Mouse (Mus musculus) skeletal muscle tissue, adult 2 months (tissue): ENCODE results near the gene Pnrc2.

ENCODE experiments used
- DNase-seq: peaks from one replicate; pipeline ENCODE4 v3.0.0-alpha.2; 2012; ENCODE audit warnings: low read depth, low spot score

Pnrc2 gene

DNA sequence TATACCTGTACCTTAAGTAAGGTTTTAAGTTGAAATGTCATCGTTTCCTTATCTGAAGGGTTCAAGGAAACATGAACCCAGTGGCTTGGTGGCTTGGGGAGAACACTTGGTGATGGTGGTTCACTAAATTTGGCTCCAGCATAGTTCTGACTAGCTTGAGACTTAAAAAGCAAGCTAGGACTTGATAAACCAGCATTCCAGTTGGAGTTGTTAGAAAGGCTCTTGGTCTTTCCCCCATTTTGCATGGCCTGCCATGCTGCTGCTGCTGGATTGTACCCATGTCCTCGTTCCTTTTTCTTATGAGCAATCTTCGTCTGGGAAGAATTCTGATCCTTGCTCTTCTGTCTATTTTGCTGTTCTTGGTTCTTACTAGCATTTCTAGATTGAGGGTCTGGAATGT is 1.6 kb downstream of the Pnrc2 start:
- DNase-seq, result no peak

DNA sequence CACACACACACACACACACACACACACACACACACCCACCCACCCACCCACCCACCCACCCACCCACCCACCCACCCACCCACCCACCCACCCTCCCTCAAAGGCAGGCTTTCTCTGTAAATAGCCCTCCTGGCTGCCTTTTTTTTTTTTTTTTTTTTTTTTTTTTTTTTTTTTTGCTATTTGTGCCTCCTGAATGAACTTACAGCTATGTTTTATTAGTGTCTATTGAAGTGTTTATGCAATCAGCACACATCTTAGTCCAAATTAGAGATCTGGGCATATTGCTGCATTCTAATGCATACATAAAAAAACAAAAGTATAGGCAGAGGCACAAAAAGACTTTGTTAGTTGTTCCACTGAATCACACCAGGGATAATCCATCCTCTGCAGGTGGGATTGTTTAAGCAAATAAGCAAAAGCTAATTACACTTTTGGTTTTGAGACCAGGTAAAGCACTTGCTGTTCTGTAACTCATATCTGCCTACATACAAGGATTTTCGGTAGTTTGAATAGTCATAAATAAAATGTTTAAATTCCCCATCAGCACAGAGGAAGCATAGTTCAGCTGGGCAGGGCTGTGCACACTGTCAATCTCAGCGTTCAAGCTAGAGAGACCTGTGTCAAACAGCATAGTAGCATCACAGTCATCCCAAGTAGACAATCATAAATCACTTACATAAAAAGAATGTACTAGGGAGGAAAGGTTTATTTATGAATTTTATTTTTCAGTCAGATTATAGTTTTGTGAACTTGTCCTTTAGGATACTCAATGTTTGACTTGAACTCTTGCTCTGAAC is 3.2 kb downstream of the Pnrc2 start:
- DNase-seq, result no peak

DNA sequence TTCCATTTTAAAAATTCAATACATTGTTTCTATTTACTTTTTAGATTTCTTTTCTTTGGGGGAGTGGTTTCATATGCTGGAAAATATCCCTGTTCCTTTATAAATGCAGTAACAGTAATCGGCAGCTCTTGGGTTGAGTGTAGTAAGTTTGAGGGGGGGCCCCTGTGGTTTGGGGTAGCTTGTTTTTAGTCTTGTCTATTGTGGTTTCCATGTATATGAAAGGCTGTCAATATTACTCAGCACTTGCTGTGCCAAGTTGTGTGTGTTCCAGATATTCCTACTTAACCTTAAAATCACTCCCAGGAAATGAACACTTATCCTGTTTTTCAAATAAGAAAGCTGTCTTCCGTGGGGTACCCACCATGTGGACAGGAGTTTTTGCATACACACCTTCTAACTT is 4.7 kb downstream of the Pnrc2 start:
- DNase-seq, result no peak

DNA sequence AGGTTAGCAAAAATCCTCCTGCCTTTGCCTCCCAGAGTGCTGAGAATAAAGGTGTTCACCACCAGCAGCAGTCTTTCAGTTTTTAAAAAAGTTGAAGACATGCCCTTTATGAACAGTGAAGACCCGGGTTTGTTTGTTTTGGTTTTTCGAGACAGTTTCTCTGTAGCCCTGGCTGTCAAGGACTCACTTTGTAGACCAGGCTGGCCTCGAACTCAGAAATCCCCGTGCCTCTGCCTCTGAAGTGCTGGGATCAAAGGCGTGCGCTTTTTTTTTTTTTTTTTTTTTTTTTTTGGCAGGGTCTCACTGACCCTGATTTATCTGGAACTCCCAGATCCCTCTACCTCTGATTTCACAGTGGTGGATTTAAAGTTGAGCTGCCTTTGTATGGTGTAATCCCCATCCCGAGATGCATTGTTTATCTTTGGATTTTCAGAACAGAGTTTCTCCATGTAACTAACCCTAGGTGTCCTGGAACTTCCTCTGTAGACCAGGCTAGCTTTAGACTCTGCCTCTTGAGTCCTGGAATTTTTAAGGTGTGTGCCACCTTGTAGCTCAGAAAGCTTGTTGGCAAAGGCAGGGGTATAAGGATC is 16.0 kb downstream of the Pnrc2 start:
- DNase-seq, result no peak

DNA sequence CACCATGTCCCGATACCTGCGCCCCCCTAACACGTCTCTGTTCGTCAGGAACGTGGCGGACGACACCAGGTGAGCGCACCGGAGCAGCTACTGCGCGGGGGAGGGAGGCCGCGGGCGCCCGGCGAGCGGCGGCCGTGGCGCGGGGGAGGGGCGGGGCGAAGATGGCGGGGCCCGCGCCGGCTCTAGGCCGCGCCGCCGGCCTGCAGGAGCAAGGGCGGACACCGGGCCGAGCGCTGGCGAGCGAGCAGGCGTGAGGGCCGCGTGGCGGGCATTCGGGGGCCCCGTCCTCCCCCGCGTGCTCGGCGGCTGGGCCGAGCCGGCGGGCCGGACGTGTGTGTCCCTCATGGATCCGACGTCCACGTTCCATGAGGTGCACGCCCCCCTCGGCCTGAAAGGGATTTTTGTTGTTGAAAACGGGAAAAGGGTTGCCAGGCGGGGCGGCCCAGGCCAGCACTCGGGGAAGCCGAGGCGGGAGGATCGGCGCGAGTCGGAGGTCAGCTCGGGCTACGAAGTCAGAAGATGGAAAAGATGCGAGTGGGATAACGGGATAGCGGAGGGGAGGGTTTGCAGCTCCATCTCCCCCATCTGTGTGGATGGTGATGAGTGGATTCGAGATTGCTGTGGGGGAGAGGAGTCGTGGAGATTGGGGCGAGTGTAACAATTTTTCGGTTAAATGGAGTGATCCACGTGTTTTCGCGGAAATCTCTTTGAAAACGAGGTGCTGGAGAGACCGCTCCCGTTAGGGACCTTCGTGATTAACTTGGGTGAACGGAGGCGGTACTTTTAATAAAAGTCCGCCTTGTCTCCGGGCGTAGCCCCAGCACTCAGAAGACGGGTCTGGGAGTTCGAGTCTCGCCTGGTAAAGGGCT is 17.2 kb downstream of the Pnrc2 start:
- DNase-seq, result no peak

DNA sequence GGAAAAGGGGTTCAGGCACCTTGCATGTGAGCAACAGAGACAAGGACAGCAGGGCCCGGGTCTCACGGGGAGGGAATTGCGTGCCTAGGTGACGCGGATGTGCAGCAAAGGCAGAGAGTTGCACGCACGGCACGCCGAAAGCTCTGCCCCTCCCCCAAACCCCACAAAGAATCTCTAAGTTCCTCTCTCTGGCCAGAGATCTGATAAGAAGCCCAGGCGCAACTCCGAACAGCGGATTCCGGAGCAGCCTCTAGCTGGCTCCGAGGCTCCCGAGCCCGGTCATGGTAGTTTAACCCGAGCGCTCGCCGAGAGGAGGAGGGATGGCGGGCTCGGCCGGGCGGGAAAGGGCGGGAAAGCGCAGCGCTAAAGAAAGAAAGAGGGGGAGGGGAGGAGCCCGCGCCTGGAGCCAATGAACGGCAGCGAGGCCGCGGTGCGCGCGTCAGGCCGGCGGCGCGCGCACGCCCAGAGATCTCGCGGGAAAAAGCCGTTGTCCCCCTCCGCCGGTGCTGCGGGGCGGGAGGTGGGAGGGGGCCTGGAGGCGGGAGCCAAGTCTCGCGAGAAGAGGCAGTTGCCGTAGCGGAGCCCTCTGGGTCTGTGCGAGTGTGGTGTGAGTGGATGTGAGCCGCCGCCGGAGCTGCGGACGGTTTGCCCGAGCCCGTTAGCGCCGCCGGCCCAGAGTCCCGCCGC is 18.0 kb downstream of the Pnrc2 start, which contains the start of gene Srsf10:
Gene Srsf10, plus strand, starts transcription at position 212 of the 687 bp plus-strand sequence.
- DNase-seq, result peak; percentile 98

DNA sequence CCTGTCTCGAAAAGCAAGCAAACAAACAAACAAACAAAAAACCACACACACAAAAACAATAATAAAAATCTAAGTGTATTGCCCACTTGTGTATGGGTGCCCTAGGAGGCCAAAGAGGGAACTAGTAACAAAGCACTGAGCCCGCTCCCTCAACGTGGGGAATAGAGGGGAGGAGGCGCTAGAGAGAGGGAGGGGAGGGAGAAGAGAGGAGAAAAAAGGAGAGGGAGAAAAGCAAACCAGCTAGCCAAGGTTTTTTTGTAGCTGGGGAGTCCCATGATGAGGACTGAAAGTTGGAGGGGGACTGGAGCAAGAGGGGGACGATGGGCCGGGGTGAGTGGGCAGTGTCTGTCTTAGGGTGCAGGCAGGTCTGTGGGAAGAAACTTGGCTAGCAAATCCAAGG is 18.6 kb downstream of the Pnrc2 start:
- no peak for DNase-seq

DNA sequence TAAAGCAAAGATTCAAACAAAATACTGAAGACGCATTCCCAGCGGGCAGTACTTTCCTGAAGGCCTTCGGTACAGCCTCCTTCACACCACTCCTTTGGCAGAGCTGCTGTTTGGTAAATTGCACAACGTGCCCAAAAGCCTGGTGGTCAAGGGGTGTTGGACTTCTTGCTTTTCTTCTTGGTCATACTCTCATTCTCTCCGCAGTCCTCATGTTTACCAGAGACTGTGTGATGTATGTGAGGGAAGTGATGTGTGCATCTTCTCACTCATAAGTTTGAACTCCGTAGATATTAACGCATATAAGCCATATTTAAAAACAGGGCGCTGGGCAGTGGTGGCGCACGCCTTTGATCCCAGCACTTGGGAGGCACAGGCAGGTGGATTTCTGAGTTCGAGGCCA is 19.0 kb downstream of the Pnrc2 start:
- DNase-seq, result no peak

DNA sequence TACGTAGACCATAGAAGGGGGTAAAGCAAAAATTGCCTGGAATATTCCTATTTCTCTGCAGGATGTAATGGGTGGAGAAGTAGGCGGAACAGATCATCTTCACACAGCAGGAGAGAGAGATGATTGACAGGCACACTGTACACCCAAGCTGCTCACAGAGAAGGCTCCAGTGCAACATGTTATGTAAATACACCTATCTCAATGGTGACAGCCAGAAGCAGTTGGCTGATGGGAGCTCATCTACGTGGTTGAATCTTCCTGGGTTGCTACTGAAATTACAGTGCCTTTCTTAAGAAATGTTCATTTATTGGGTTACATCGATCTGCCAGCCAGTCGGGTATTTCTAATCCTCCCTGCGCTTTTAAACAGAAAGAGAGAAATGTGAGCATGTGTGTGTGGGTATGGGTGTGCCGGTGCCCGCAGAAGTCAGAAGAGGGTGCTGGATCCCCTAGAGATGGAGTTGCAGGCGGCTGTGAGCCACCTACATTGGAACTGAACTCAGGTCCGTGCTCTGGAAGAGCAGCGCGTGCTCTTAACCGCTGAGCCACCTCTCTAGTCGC is 19.6 kb downstream of the Pnrc2 start:
- no peak for DNase-seq

DNA sequence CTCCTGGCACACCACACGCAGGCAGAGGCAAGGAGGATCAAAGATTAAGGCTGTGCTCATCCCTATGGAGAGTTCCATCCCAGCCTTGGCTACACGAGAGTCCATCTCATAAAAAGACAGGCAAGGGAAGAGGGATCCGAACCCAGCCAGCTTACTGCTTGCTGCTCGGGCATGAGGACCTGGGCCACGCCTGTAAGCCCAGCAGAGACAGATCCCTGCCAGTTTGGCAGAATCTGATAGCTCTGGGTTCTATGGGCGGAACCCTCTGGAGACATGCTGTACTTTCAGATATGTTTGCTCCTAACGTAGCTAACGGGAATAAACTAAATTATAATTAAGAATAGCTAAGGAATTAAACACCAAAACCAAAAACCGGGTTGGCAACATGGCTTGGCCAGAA is 21.7 kb downstream of the Pnrc2 start:
- no peak for DNase-seq

DNA sequence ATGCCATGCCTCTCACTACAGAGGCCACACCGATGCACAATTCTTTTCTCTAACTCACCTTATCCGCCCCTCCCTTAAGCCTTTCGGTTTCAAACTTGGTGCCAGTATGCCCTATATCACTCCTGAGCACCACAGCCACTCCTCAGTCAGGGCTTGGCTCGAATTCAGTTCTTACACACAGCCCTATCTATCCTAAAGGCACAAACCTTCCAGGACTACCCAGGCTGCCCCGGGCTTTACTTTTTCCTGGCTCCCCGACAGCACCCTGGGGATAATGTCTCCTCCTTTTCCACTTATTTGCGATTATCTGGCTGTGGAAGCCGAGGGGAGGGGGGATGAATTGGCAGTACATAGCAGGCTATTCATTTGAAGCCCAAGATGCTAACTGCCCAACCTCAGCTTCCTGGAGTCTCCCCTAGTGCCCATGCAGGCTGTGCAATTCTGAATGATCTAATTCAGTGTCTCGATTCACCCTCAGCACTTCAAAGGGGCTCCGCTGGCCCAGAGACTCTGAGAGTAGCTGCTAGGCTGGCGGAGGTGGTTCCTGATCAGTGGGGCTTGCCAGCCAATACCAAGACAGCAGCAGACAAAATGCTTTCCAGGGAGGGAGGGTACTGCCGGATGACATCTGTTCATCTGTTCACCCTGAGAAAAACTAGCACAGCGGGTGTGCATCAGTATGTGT is 23.1 kb downstream of the Pnrc2 start:
- no peak for DNase-seq

DNA sequence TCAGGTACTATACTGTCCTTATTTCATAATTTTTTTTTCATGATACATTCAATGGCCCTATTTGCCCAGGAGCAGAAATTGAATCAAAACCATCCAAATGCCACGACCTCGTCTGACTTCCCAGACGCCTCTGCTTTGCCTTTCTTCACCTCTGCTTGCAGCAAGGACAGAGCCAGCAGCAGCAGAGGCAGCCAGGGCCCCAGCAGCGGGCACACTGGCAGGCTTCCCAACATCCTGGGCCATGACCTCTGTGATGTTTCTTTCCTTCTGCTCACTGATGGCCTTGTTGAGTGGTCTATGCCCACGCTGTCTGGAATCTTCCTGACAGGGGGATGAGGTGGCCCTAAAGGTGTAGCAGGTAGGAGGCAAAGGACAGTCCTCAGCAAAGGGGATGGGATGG is 26.1 kb downstream of the Pnrc2 start:
- DNase-seq, result no peak

DNA sequence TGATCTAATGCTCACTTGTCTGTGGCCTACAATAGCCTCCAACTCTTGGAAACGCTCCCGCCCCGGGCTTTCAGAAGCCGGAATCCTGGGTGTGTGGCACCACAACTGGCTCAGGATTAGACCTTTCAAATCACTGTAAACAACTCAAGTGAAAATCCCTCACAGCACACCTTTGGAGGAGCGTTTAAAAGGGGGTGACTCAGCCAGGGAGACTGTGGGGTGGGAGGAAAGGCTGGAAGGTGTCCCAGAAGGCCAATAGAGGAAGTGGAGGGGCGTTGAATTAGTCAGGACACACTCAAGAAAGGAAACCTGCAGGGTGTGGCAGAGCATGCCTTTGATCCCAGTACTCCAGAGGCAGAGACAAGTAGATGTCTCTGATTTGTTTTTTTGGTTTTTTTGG is 29.2 kb downstream of the Pnrc2 start:
- DNase-seq, result no peak

DNA sequence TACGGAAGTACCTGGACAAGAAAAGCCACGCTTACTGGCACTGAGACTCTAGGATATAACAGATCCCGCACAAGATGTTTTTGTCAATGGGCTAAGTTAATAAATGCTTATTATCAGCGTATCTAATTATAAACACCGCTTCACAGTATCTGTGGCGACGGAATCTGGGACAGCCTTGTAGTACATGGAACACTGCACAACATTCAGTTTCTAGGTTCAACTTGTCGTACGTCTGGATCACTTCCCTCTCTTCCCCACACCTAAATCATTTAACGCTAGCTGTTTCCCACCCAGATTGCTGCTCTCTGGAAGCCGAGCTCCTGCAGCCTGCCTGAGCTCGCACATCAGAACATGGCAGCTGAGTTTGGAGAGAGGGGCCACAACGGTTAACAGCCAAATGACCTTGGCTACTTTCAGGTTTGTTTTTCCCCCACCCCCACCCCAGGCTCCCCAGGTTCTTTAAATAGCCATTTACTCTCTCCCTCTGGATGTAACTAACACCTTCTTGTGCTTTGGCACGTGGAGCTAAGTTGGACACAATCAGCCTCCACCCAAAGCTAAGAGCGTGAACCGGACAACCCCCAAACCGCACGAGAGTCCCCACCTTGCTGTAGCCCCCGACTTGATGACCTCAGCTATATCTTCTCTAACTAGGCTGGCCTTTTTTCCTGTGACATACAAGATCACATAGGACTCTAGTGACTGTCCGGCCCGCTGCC is 34.2 kb downstream of the Pnrc2 start:
- DNase-seq, result peak; percentile 71

DNA sequence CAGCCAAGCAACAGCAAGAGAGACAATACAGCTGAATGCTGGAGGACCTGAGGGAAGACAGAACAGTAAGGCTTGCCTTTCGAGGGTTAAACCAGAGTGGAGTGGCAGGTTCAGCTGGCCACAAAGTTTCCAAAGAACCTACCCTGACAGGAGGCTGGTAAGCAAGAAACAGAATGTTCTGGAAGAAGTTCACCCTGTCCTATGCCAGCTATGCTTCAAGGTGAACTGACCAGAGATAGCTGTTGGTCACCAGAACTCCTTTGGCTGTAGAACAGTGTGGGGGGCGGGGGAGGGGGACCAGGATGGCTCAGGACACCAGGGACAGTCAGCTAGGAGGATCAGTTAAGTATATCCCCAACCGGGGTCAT is 34.7 kb downstream of the Pnrc2 start:
- peak; percentile 92 for DNase-seq

DNA sequence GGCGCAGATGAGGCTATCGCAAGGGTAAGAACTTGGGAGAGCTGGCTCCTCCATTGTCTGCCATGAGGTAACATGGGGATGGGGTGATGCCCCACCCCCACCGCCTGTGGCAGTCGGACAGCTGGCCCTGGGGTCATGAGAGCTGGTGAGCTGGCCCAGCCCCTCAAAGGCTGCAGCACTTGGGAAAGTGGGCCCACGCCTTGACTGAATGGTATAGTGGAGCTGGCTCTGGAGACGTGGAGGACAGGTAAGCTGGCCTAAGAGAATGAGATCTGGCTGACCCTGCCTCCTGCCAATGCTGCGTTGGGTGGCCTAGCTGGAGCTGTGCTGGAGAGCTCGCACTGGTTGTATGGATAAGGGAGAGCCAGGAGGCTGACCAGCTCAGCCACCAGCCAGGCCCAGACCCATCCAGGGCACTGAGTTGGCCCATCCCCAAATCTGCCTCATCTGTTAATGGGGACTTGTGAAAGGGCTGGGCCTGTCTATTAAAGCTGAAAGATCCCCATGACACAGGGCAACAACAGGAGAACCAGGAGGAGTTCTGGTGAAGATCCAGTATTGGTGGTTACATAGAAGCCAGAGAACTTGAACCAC is 39.4 kb downstream of the Pnrc2 start:
- no peak for DNase-seq

DNA sequence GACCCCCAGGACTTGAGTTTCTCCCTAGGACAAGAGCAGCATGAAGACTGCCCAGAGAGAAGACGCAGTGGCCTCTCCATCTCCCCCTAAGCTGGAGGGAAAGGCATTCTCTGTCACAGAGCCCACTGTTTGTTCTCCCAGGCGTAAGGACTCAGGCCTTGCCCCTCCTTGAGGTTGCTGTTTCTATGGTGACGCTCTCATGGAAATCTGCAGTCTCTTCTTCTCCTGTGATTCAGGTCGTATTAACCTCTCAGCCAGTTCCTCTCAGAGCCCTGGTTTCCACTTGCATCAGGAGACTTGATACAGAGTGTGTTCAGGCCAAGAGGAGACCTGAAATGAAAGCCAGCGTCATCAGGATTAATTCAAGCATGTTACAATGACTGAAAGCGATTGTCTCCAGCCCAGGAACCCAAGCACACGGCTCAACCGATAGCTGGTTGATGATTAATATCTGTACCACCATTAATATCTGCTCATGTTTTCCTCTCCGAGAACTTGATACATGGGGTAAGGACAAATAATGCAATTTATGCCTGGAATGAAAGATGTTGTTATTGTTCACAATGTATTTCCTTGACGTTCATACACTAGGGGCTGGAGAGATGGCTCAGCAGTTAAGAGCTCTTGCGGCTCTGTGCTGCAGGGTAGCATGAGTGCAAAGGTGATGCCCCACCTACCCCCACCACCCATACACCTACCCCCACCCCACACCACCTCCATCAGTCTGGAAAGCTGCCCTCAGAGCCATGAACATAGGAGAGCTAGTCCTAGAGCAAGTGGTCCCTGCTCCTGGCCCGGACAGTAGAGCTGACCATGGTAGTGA is 40.1 kb downstream of the Pnrc2 start:
- no peak for DNase-seq

DNA sequence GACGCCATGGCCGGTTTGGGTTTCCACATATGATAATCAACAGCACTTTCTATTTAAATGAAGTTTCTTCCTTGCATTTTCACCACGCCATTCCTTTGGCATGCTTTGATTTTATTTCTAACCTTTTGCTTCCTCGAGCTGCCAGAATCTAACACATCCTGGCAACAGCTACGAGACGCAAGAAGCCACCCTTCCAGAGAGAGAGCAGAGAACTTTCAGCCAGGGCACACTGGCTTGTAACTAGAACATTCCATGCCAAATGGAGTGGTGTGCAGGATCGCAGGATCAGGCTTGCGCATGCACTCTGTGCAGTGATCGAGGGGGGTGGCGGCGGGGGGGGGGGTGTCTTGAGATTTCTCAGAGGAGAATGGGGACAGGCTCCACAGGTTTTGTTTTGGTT is 41.6 kb downstream of the Pnrc2 start:
- DNase-seq, result peak; percentile 83

DNA sequence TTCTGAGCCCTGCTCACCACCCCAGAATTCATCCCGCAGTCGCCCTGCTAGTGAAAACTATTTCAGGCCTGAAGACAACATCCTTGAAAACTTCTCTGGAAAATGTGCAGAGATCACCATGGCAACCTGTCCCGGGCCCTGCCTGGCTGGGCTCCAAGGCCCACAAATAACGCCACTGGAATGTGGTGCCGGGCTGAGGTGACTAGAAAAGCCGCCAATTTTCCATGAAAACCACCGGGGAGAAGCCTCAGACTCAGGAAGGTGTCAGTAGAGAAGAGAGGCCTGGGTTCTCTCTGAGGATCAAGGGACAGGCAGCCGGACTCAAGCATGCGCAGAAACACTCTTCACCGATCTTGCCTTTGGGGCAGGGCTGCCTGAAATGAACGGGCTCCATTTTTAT is 45.2 kb downstream of the Pnrc2 start:
- DNase-seq, result peak; percentile 73
